Comparison of ENCODE assay signal across 10 mouse cellular contexts in genomic region chr10:75790773-75791172, GRCm38 (mm10). TPM values are rescaled to one million over a fixed set of nuclear protein-coding genes. Genes with fewer than 3 reads are reported as not detected.
A peak's percentile ranks its signal among the peaks of the same experiment; 100 is the strongest.
DNase-seq lines count a peak whose midpoint lies in the region; ATAC-seq lines count a peak whose summit lies in the region.
"Had no signal": no experiment of that assay in that cellular context is flagged by ENCODE, and none has a peak within 500 bp of the region (broad histone marks: within the 10 kb centered on the region; RNA-seq: fewer than 3 reads in every experiment).

No protein-coding gene starts in this region.

- no peak for DNase-seq in hindbrain, embryonic 14.5 days (ENCODE audit: low spot score)
- peak; percentile 25 for DNase-seq in 416B (ENCODE audit: low read depth)
- no peak for DNase-seq in layer of hippocampus, adult 11-12 months (ENCODE audit: low spot score)
- no peak for DNase-seq in frontal cortex, postnatal 14 days (ENCODE audit: low spot score in 2 of 2)
- DNase-seq in kidney, postnatal 25 days = no peak
- DNase-seq: right cerebral cortex, postnatal 14 days had no signal

- H3K4me1 ChIP-seq in hindbrain, embryonic 14.5 days (replicated peaks; ENCODE audit: control insufficient read depth, insufficient read depth, low read length) = no peaks in the 10 kb centered on the region
- 0 out of 2 replicates have a peak, but pooled peaks cover 4% of the 10 kb centered on the region for H3K4me1 ChIP-seq in hindbrain, embryonic 12.5 days
- H3K4me1 ChIP-seq in liver, embryonic 15.5 days (replicated peaks) = no peaks in the 10 kb centered on the region

- 0 out of 2 replicates have a peak overlapping the region, but pooled peaks have one; percentile 31 for H3K9ac ChIP-seq in hindbrain, embryonic 14.5 days
- H3K9ac ChIP-seq in hindbrain, embryonic 12.5 days = no peak overlapping the region
- no peak overlapping the region for H3K9ac ChIP-seq in liver, embryonic 15.5 days

- H3K27me3 ChIP-seq in hindbrain, embryonic 14.5 days (ENCODE audit: control insufficient read depth, insufficient read depth, low read length) = no peaks in the 10 kb centered on the region
- peaks cover 4% of the 10 kb centered on the region for H3K27me3 ChIP-seq in hindbrain, embryonic 12.5 days
- peaks cover 8% of the 10 kb centered on the region; the same call in 1 of the 2 replicates for H3K27me3 ChIP-seq in liver, embryonic 15.5 days

- no peak overlapping the region for H3K27ac ChIP-seq in hindbrain, embryonic 14.5 days
- no peak overlapping the region for H3K27ac ChIP-seq in hindbrain, embryonic 12.5 days
- peak overlapping the region; percentile 71 for H3K27ac ChIP-seq in liver, embryonic 15.5 days (replicated peaks)

- H3K4me2 ChIP-seq in hindbrain, embryonic 14.5 days (replicated peaks) = no peak overlapping the region
- no peak overlapping the region for H3K4me2 ChIP-seq in hindbrain, embryonic 12.5 days (replicated peaks)
- H3K4me2 ChIP-seq in liver, embryonic 15.5 days = no peak overlapping the region

- no peak overlapping the region for H3K4me3 ChIP-seq in hindbrain, embryonic 14.5 days (replicated peaks; ENCODE audit: low read length)
- no peak overlapping the region for H3K4me3 ChIP-seq in hindbrain, embryonic 12.5 days
- no peak overlapping the region for H3K4me3 ChIP-seq in liver, embryonic 15.5 days (replicated peaks)

- H3K36me3 ChIP-seq in hindbrain, embryonic 14.5 days (replicated peaks; ENCODE audit: control insufficient read depth, insufficient read depth) = no peaks in the 10 kb centered on the region
- H3K36me3 ChIP-seq in hindbrain, embryonic 12.5 days = no peaks in the 10 kb centered on the region
- no peaks in the 10 kb centered on the region for H3K36me3 ChIP-seq in liver, embryonic 15.5 days (replicated peaks)

- no peak for ATAC-seq in hindbrain, embryonic 14.5 days (ENCODE audit: low FRiP score)
- no peak for ATAC-seq in hindbrain, embryonic 12.5 days (ENCODE audit: low FRiP score)
- ATAC-seq in activated CD4-positive, CD25-positive, alpha-beta regulatory T cell, adult 4 months = peak; percentile 49
- no peak for ATAC-seq in liver, embryonic 15.5 days (ENCODE audit: insufficient read depth)

- 21% methylated on average over 7 of the region's 7 CpGs for WGBS in hindbrain, embryonic 14.5 days
- 21% methylated on average over 7 of the region's 7 CpGs for WGBS in hindbrain, embryonic 12.5 days
- WGBS in liver, embryonic 15.5 days (ENCODE audit: insufficient replicate concordance) = 14% methylated on average over 7 of the region's 7 CpGs

- no peaks in the 10 kb centered on the region for H3K9me3 ChIP-seq in hindbrain, embryonic 14.5 days (ENCODE audit: control insufficient read depth, low read length)
- no peaks in the 10 kb centered on the region for H3K9me3 ChIP-seq in hindbrain, embryonic 12.5 days (replicated peaks)
- no peaks in the 10 kb centered on the region for H3K9me3 ChIP-seq in liver, embryonic 15.5 days (replicated peaks)

RNA-seq across cellular contexts. Expression of gene Gstt1, which starts 7.6 kb away (rescaled TPM):
- 12.1 and 12.2 TPM in 2 replicates for polyA plus RNA-seq in hindbrain, embryonic 14.5 days (2014; fragmentation: Nextera tagmentation; extraction: Ambion mirVana)
- 6.7 and 8.7 TPM in 2 replicates for polyA plus RNA-seq in hindbrain, embryonic 12.5 days (2016; fragmentation: Nextera tagmentation; extraction: Ambion mirVana)
- polyA plus RNA-seq in activated CD4-positive, CD25-positive, alpha-beta regulatory T cell, adult 4 months (2017; shearing (Covaris generic)) = 1 to 10 TPM in 1 of 2 experiments, not detected in 1; 1.2 TPM
- 108 and 151 TPM in 2 replicates for polyA plus RNA-seq in liver, embryonic 15.5 days (2015; fragmentation: Nextera tagmentation; extraction: Ambion mirVana)

RNA-seq across cellular contexts. Expression of gene Gstt3, which starts 9.6 kb away (rescaled TPM):
- polyA plus RNA-seq in hindbrain, embryonic 14.5 days (2014; fragmentation: Nextera tagmentation; extraction: Ambion mirVana) = 0.57 and 1.4 TPM in 2 replicates
- 5.0 and 5.1 TPM in 2 replicates for polyA plus RNA-seq in hindbrain, embryonic 12.5 days (2016; fragmentation: Nextera tagmentation; extraction: Ambion mirVana)
- 1 to 10 TPM; 3.3 to 6.1 TPM for polyA plus RNA-seq in activated CD4-positive, CD25-positive, alpha-beta regulatory T cell, adult 4 months (2017; shearing (Covaris generic))
- polyA plus RNA-seq in liver, embryonic 15.5 days (2015; fragmentation: Nextera tagmentation; extraction: Ambion mirVana) = 14.9 and 15.4 TPM in 2 replicates

RNA-seq across cellular contexts. Expression of gene Gm20441, which starts 10.0 kb away (rescaled TPM):
- not detected in 2 replicates for polyA plus RNA-seq in hindbrain, embryonic 14.5 days (2014; fragmentation: Nextera tagmentation; extraction: Ambion mirVana)
- not detected in 2 replicates for polyA plus RNA-seq in hindbrain, embryonic 12.5 days (2016; fragmentation: Nextera tagmentation; extraction: Ambion mirVana)
- not detected for polyA plus RNA-seq in activated CD4-positive, CD25-positive, alpha-beta regulatory T cell, adult 4 months (2017; shearing (Covaris generic))
- not detected in 2 replicates for polyA plus RNA-seq in liver, embryonic 15.5 days (2015; fragmentation: Nextera tagmentation; extraction: Ambion mirVana)
- polyA plus RNA-seq: heart, embryonic 16.5 days had no signal

RNA-seq across cellular contexts. Expression of gene Ddt, which starts 17.6 kb away (rescaled TPM):
- 84.3 and 89.8 TPM in 2 replicates for polyA plus RNA-seq in hindbrain, embryonic 14.5 days (2014; fragmentation: Nextera tagmentation; extraction: Ambion mirVana)
- polyA plus RNA-seq in hindbrain, embryonic 12.5 days (2016; fragmentation: Nextera tagmentation; extraction: Ambion mirVana) = 86.4 and 90.4 TPM in 2 replicates
- 100 to 1,000 TPM in 1 of 2 experiments, 10 to 100 TPM in 1; 78.9 to 104 TPM for polyA plus RNA-seq in activated CD4-positive, CD25-positive, alpha-beta regulatory T cell, adult 4 months (2017; shearing (Covaris generic))
- polyA plus RNA-seq in liver, embryonic 15.5 days (2015; fragmentation: Nextera tagmentation; extraction: Ambion mirVana) = 185 and 204 TPM in 2 replicates

RNA-seq across cellular contexts. Expression of gene Cabin1, which starts 26.6 kb away (rescaled TPM):
- polyA plus RNA-seq in hindbrain, embryonic 14.5 days (2014; fragmentation: Nextera tagmentation; extraction: Ambion mirVana) = 32.4 and 40.4 TPM in 2 replicates
- 44.1 and 48.7 TPM in 2 replicates for polyA plus RNA-seq in hindbrain, embryonic 12.5 days (2016; fragmentation: Nextera tagmentation; extraction: Ambion mirVana)
- 10 to 100 TPM; 22.0 to 22.3 TPM for polyA plus RNA-seq in activated CD4-positive, CD25-positive, alpha-beta regulatory T cell, adult 4 months (2017; shearing (Covaris generic))
- 14.3 and 14.7 TPM in 2 replicates for polyA plus RNA-seq in liver, embryonic 15.5 days (2015; fragmentation: Nextera tagmentation; extraction: Ambion mirVana)
